Mouse (Mus musculus) forebrain, embryonic 16.5 days (tissue): ENCODE measurements around the gene Gad1. TPM values are rescaled to one million over a fixed set of nuclear protein-coding genes. Genes with fewer than 3 reads are reported as not detected.

Source experiments
- ATAC-seq: fragments of 200-750 bp; cut with Nextera tagmentation; 2 replicates; pipeline ENCODE4 v1.8.0; 2017; ENCODE audit warnings: mild to moderate bottlenecking, moderate library complexity
- H3K27ac ChIP-seq: fragments of 300-500 bp; sonication (generic); 2 replicates; pipeline ENCODE4 v1.5.1; 2014; ENCODE audit warnings: low read length, control low read depth
- H3K27me3 ChIP-seq: fragments of 300-500 bp; sonication (generic); replicated peaks from 2 replicates; pipeline ENCODE4 v1.6.1; 2014; ENCODE audit warnings: low read length; ENCODE audit not compliant: control insufficient read depth, insufficient read depth
- H3K36me3 ChIP-seq: fragments of 300-500 bp; sonication (generic); 2 replicates; pipeline ENCODE4 v1.6.1; 2014; ENCODE audit not compliant: control insufficient read depth, insufficient read depth
- H3K4me1 ChIP-seq: fragments of 300-500 bp; sonication (generic); replicated peaks from 2 replicates; pipeline ENCODE4 v1.6.1; 2014; ENCODE audit warnings: low read length; ENCODE audit not compliant: control insufficient read depth, insufficient read depth
- H3K4me2 ChIP-seq: fragments of 300-500 bp; sonication (generic); 2 replicates; pipeline ENCODE4 v1.6.1; 2014; ENCODE audit warnings: mild to moderate bottlenecking, low read length, control low read depth
- H3K4me3 ChIP-seq: fragments of 300-500 bp; sonication (generic); replicated peaks from 2 replicates; pipeline ENCODE4 v1.5.1; 2014; ENCODE audit warnings: mild to moderate bottlenecking, low read length, control low read depth
- H3K9ac ChIP-seq: fragments of 300-500 bp; sonication (generic); replicated peaks from 2 replicates; pipeline ENCODE4 v1.6.1; 2014; ENCODE audit warnings: low read depth, low read length, control low read depth
- H3K9me3 ChIP-seq: fragments of 300-500 bp; sonication (generic); 2 replicates; pipeline ENCODE4 v1.6.1; 2016; ENCODE audit warnings: low read length; ENCODE audit not compliant: control insufficient read depth
- WGBS: fragments of 180-500 bp; shearing (Covaris S2); extraction: QIAGEN DNeasy Blood & Tissue Kit; methylation state at CpG from one replicate; pipeline ENCODE4 v1.1.7; 2014; 5-methylcytosine and 5-hydroxymethylcytosine counted together
- polyA plus RNA-seq: library from polyadenylated mRNA; unstranded; fragments of >200 nt; fragmentation: Nextera tagmentation; extraction: Ambion mirVana; gene quantifications from 2 replicates; pipeline ENCODE4 v1.2.1, GENCODE M21; 2015

Gad1 gene
- polyA plus RNA-seq, 1 experiment from 2014 or later, result 96.0 TPM

GRCm38 (mm10) chr2:70629921-70630320 lies 77.0 kb downstream of the Gad1 start:
- Histone ChIP-seq H3K9ac (no peak overlapping the region), H3K9me3 (no peaks in the 10 kb centered on the region), H3K4me3 (no peak overlapping the region), H3K36me3 (no peaks in the 10 kb centered on the region), H3K4me1 (peaks cover 7% of the 10 kb centered on the region; the same call in 1 of the 2 replicates), H3K27me3 (no peaks in the 10 kb centered on the region), H3K4me2 (peak overlapping the region; percentile 43), H3K27ac (no peak overlapping the region)
- ATAC-seq, result no peak
- WGBS, result 78% methylated on average over 3 of the region's 3 CpGs

- Histone ChIP-seq H3K27me3 (no peaks in the 10 kb centered on the region), H3K4me1 (peaks cover 7% of the 10 kb centered on the region; the same call in 1 of the 2 replicates), H3K4me3 (no peak overlapping the region), H3K36me3 (no peaks in the 10 kb centered on the region), H3K4me2 (no peak overlapping the region), H3K9ac (no peak overlapping the region), H3K9me3 (no peaks in the 10 kb centered on the region), H3K27ac (no peak overlapping the region)
- no peak for ATAC-seq
- WGBS, result 94% methylated on average over 1 of the region's 1 CpGs
Measured at GRCm38 (mm10) chr2:70631321-70631720, 78.4 kb downstream of the Gad1 start.

GRCm38 (mm10) chr2:70632412-70632811 lies 79.5 kb downstream of the Gad1 start:
- no peaks in the 10 kb centered on the region for H3K9me3 ChIP-seq
- no peak overlapping the region for H3K9ac ChIP-seq
- no peak overlapping the region for H3K27ac ChIP-seq
- H3K36me3 ChIP-seq, result no peaks in the 10 kb centered on the region
- no peak for ATAC-seq
- no peak overlapping the region for H3K4me2 ChIP-seq
- peaks cover 7% of the 10 kb centered on the region; the same call in 1 of the 2 replicates for H3K4me1 ChIP-seq
- 86% methylated on average over 1 of the region's 1 CpGs for WGBS
- H3K27me3 ChIP-seq, result no peaks in the 10 kb centered on the region
- H3K4me3 ChIP-seq, result no peak overlapping the region

- Histone ChIP-seq H3K4me1 (peaks cover 6% of the 10 kb centered on the region; the same call in 1 of the 2 replicates), H3K9me3 (peaks cover 3% of the 10 kb centered on the region; the same call in 1 of the 2 replicates), H3K27ac (no peak overlapping the region), H3K27me3 (no peaks in the 10 kb centered on the region), H3K36me3 (no peaks in the 10 kb centered on the region), H3K4me2 (no peak overlapping the region), H3K4me3 (no peak overlapping the region), H3K9ac (no peak overlapping the region)
- 83% methylated on average over 5 of the region's 5 CpGs for WGBS
- no peak for ATAC-seq
Measured at GRCm38 (mm10) chr2:70634028-70634690, 81.3 kb downstream of the Gad1 start.

- H3K4me2 ChIP-seq, result no peak overlapping the region
- no peak overlapping the region for H3K9ac ChIP-seq
- no peaks in the 10 kb centered on the region for H3K36me3 ChIP-seq
- H3K27ac ChIP-seq, result no peak overlapping the region
- peaks cover 7% of the 10 kb centered on the region for H3K4me1 ChIP-seq
- no peaks in the 10 kb centered on the region for H3K27me3 ChIP-seq
- no peak overlapping the region for H3K4me3 ChIP-seq
- peaks cover 3% of the 10 kb centered on the region; the same call in 1 of the 2 replicates for H3K9me3 ChIP-seq
- no peak for ATAC-seq
Measured at GRCm38 (mm10) chr2:70640968-70641367, 88.1 kb downstream of the Gad1 start.

- H3K4me2 ChIP-seq, result no peak overlapping the region
- H3K9ac ChIP-seq, result no peak overlapping the region
- no peaks in the 10 kb centered on the region for H3K27me3 ChIP-seq
- WGBS, result 37% methylated on average over 16 of the region's 16 CpGs
- no peaks in the 10 kb centered on the region for H3K36me3 ChIP-seq
- H3K4me1 ChIP-seq, result peaks cover 7% of the 10 kb centered on the region
- no peak overlapping the region for H3K4me3 ChIP-seq
- ATAC-seq, result no peak
- H3K9me3 ChIP-seq, result no peaks in the 10 kb centered on the region
- H3K27ac ChIP-seq, result no peak overlapping the region
Measured at GRCm38 (mm10) chr2:70642971-70643565, 90.2 kb downstream of the Gad1 start.

- no peak overlapping the region for H3K4me3 ChIP-seq
- H3K4me2 ChIP-seq, result no peak overlapping the region
- H3K9me3 ChIP-seq, result no peaks in the 10 kb centered on the region
- ATAC-seq, result no peak
- H3K27me3 ChIP-seq, result no peaks in the 10 kb centered on the region
- peaks cover 7% of the 10 kb centered on the region for H3K4me1 ChIP-seq
- H3K9ac ChIP-seq, result no peak overlapping the region
- H3K36me3 ChIP-seq, result no peaks in the 10 kb centered on the region
- WGBS, result 55% methylated on average over 6 of the region's 6 CpGs
- H3K27ac ChIP-seq, result no peak overlapping the region
Measured at GRCm38 (mm10) chr2:70645266-70645780, 92.5 kb downstream of the Gad1 start.

GRCm38 (mm10) chr2:70647681-70648080 lies 94.8 kb downstream of the Gad1 start:
- 59% methylated on average over 4 of the region's 4 CpGs for WGBS
- no peak overlapping the region for H3K4me3 ChIP-seq
- H3K9me3 ChIP-seq, result no peaks in the 10 kb centered on the region
- peaks cover 7% of the 10 kb centered on the region for H3K4me1 ChIP-seq
- no peak for ATAC-seq
- no peak overlapping the region for H3K27ac ChIP-seq
- no peak overlapping the region for H3K4me2 ChIP-seq
- no peaks in the 10 kb centered on the region for H3K36me3 ChIP-seq
- no peak overlapping the region for H3K9ac ChIP-seq
- no peaks in the 10 kb centered on the region for H3K27me3 ChIP-seq

GRCm38 (mm10) chr2:70648271-70648670 lies 95.4 kb downstream of the Gad1 start:
- Histone ChIP-seq H3K27me3 (no peaks in the 10 kb centered on the region), H3K4me3 (no peak overlapping the region), H3K4me2 (no peak overlapping the region), H3K9me3 (no peaks in the 10 kb centered on the region), H3K9ac (no peak overlapping the region), H3K27ac (no peak overlapping the region), H3K36me3 (no peaks in the 10 kb centered on the region), H3K4me1 (peaks cover 1% of the 10 kb centered on the region)
- 91% methylated on average over 5 of the region's 5 CpGs for WGBS
- ATAC-seq, result no peak
